Mouse (Mus musculus): Measurements from ENCODE around the gene Ss18l1.

Ss18l1 gene

GRCm38 (mm10) chr2:180034753-180035152 lies 7.6 kb upstream of the Ss18l1 start:
- DNase-seq (ENCODE audit: low spot score) = no peak

GRCm38 (mm10) chr2:180040406-180040805 lies 1.9 kb upstream of the Ss18l1 start:
- peak; percentile 78 for DNase-seq (ENCODE audit: low spot score)

- peak; percentile 53 for DNase-seq (ENCODE audit: low spot score)
These were observed 593 bp upstream of the Ss18l1 start for GRCm38 (mm10) chr2:180041577-180042255.

GRCm38 (mm10) chr2:180042858-180043515 lies 678 bp downstream of the Ss18l1 start:
- peak; percentile 56 for DNase-seq (ENCODE audit: low spot score)

GRCm38 (mm10) chr2:180045283-180045682 lies 3.0 kb downstream of the Ss18l1 start:
- DNase-seq (ENCODE audit: low spot score) = no peak

GRCm38 (mm10) chr2:180047580-180047979 lies 5.3 kb downstream of the Ss18l1 start:
- no peak for DNase-seq (ENCODE audit: low spot score)

- no peak for DNase-seq (ENCODE audit: low spot score)
These were observed 5.8 kb downstream of the Ss18l1 start for GRCm38 (mm10) chr2:180047980-180048635.

GRCm38 (mm10) chr2:180050986-180051385 lies 8.7 kb downstream of the Ss18l1 start:
- DNase-seq (ENCODE audit: low spot score) = peak; percentile 60

- no peak for DNase-seq (ENCODE audit: low spot score)
These were observed 9.9 kb downstream of the Ss18l1 start for GRCm38 (mm10) chr2:180051986-180052733.

- DNase-seq (ENCODE audit: low spot score) = no peak
These were observed 10.7 kb downstream of the Ss18l1 start for GRCm38 (mm10) chr2:180053001-180053400.

- DNase-seq (ENCODE audit: low spot score) = no peak
These were observed 21.2 kb downstream of the Ss18l1 start for GRCm38 (mm10) chr2:180063338-180064131.

GRCm38 (mm10) chr2:180069770-180070480 lies 27.6 kb downstream of the Ss18l1 start:
- no peak for DNase-seq (ENCODE audit: low spot score)

- DNase-seq (ENCODE audit: low spot score) = peak; percentile 92
These were observed 28.5 kb downstream of the Ss18l1 start, which contains the start of gene Mtg2 for GRCm38 (mm10) chr2:180070481-180071453. Gene Mtg2 (plus strand): TSS chr2:180070588.

GRCm38 (mm10) chr2:180071671-180072070 lies 29.4 kb downstream of the Ss18l1 start:
- DNase-seq (ENCODE audit: low spot score) = no peak

- no peak for DNase-seq (ENCODE audit: low spot score)
These were observed 30.6 kb downstream of the Ss18l1 start for GRCm38 (mm10) chr2:180072886-180073285.

- DNase-seq (ENCODE audit: low spot score) = no peak
These were observed 35.3 kb downstream of the Ss18l1 start for GRCm38 (mm10) chr2:180077622-180078021.

GRCm38 (mm10) chr2:180080680-180081079 lies 38.4 kb downstream of the Ss18l1 start:
- no peak for DNase-seq (ENCODE audit: low spot score)

GRCm38 (mm10) chr2:180083063-180083462 lies 40.8 kb downstream of the Ss18l1 start:
- DNase-seq (ENCODE audit: low spot score) = no peak

GRCm38 (mm10) chr2:180084565-180084964 lies 42.3 kb downstream of the Ss18l1 start:
- no peak for DNase-seq (ENCODE audit: low spot score)

All from testis, postnatal 14 days (tissue).